Mouse (Mus musculus): Measurements from ENCODE around the gene Slc25a21. TPM values are rescaled to one million over a fixed set of nuclear protein-coding genes. Genes with fewer than 3 reads are reported as not detected.

Slc25a21 gene
- polyA plus RNA-seq, 1 experiment from 2014 or later, result not detected

GRCm38 (mm10) chr12:56674726-56675125 is 522.5 kb downstream of the Slc25a21 start:
- WGBS (ENCODE audit: missing documents), result 23% methylated on average over 3 of the region's 3 CpGs
- no peak overlapping the region for H3K4me3 ChIP-seq (ENCODE audit: inconsistent target)

GRCm38 (mm10) chr12:56670795-56671194 is 526.5 kb downstream of the Slc25a21 start:
- WGBS (ENCODE audit: missing documents), result 96% methylated on average over 7 of the region's 9 CpGs
- Histone ChIP-seq H3K36me3 (ENCODE audit: inconsistent target) (no peaks in the 10 kb centered on the region), H3K4me3 (ENCODE audit: inconsistent target) (no peak overlapping the region), H3K79me2 (ENCODE audit: inconsistent target) (no peaks in the 10 kb centered on the region), H3K27ac (no peak overlapping the region)

More at GRCm38 (mm10) chr12:56674726-56675125, 522.5 kb downstream of the Slc25a21 start:
- Histone ChIP-seq H3K27ac (no peak overlapping the region), H3K36me3 (ENCODE audit: inconsistent target) (no peaks in the 10 kb centered on the region), H3K79me2 (ENCODE audit: inconsistent target) (no peaks in the 10 kb centered on the region)

GRCm38 (mm10) chr12:56669451-56670122 is 527.7 kb downstream of the Slc25a21 start:
- no peaks in the 10 kb centered on the region for H3K36me3 ChIP-seq (ENCODE audit: inconsistent target)
- no peak overlapping the region for H3K4me3 ChIP-seq (ENCODE audit: inconsistent target)
- 73% methylated on average over 9 of the region's 9 CpGs for WGBS (ENCODE audit: missing documents)
- no peak overlapping the region for H3K27ac ChIP-seq
- no peaks in the 10 kb centered on the region for H3K79me2 ChIP-seq (ENCODE audit: inconsistent target)

Other genes with a start within 250 kb of the Slc25a21 start
- gene Prps1l3, start 32.9 kb upstream of the Slc25a21 start, polyA plus RNA-seq (2018), result 9.6 to 19.2 TPM (median 15.2 TPM) in 3 replicates
- 0.73 to 1.6 TPM (median 1.4 TPM) in 3 replicates for gene Mipol1, start 33.0 kb upstream of the Slc25a21 start, polyA plus RNA-seq (2018)